Mouse (Mus musculus): ENCODE data around the gene Ift74. TPM values are rescaled to one million over a fixed set of nuclear protein-coding genes. Genes with fewer than 3 reads are reported as not detected.

Gene Ift74
- polyA plus RNA-seq, 1 experiment, result 0.33 TPM

DNA sequence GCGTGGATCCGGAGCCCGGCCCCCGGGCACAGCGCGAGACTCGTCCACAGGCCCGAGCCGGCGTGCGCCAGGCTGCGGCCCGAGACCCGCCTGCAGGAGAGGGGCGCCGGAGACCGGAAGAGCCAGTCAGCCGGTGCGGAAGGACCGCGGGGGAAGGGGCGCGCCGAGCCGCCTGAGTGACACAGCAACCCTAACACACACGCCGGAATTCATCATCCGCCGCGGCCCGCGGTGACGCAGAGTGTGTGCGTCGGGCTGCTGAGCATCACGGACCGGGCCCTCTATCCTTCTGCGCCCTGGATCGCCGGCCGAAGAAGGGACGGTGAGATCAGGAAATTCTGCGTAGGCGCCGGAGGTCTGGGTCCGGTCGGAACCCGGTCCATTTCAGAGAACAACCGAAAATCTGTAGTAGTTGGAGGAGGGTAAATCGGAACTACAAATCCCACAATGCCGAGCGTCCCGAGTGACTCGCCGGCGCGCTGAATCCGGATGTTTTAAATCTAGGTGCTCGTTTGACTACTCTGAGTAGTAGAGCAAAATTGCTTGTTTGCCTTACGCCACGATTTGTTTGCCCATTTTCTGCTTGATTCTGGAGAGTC lies 11.2 kb upstream of the Ift74 start, which contains the start of gene Plaa:
Gene Plaa (minus strand): TSS at position 214 of the 599 bp plus-strand sequence.
- H3K4me3 ChIP-seq (ENCODE audit: extremely low read depth, insufficient read depth, insufficient read length), result peak within 1 kb of the TSS; percentile 95
- peaks cover 2% of the 10 kb centered on the region; the same call in 1 of the 2 replicates for H3K4me1 ChIP-seq (ENCODE audit: control insufficient read depth, insufficient read depth, insufficient read length)
- under 1% methylated on average over 61 of the region's 61 CpGs for WGBS
- no peak for TF ChIP-seq CTCF (IDR thresholded peaks at IDR 0.05; ENCODE audit: extremely low read depth, insufficient read depth, insufficient read length, insufficient replicate concordance)
- TF ChIP-seq POLR2A (IDR thresholded peaks at IDR 0.05; ENCODE audit: low read depth, low read length), result no peak; the same call in 1 of the 2 replicates
- DNase-seq (ENCODE audit: low read depth in 1 of 2, low spot score in 2 of 2), result peak; percentile 76 to 85
- H3K27ac ChIP-seq (ENCODE audit: insufficient read depth, low read length), result peak within 1 kb of the TSS; percentile 85
- no peaks in the 10 kb centered on the region for H3K27me3 ChIP-seq (ENCODE audit: control insufficient read depth, insufficient read depth, low read length)
- no peaks in the 10 kb centered on the region for H3K36me3 ChIP-seq (ENCODE audit: control insufficient read depth, insufficient read depth, low read length)

DNA sequence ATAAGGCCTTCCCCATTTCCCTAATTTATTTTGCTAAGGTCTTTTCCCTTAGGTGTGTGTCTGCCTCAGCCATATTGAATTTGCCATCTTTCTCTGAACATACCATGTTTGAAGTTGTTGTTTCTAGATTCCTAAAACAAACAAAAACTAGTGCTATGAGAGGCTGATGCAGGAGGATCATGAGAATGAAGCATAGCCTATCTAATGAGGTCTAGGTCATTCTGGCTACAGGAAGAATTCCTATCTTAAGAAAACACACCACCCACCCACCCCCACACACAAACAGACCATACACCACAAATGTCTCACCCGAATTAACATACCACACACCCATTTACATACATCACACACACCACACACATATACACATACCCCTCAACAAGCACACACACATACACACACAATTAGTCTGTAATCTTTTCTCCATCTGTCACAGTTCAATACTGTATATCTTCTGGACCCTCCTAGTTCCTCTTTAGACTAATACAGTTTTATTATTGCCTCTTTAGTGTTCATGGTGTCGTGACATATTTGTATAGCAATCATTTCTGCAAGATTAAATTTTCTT lies 9.8 kb upstream of the Ift74 start:
- no peak overlapping the region for H3K27ac ChIP-seq (ENCODE audit: insufficient read depth, low read length)

DNA sequence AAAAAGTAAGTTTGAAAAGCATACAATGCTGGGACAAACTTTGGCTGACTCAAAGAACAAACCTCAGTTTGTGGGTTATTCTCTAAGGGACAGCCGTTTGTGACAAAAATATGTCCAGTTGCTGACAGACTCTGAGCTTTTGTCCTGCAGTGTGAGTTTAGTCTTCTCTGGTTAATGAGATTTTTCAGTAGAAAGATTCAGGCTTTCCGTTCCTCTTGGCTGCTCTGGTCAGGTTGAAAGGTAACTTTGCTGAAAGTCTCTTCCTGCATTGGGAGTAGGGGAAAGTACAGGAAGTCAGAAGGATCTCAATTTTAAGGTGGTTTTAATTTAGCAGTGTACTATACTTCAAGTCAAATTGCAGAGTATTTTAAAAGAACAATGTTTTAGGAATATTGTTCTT lies 8.7 kb upstream of the Ift74 start:
- 87% methylated on average over 2 of the region's 2 CpGs for WGBS
- DNase-seq (ENCODE audit: low read depth in 1 of 2, low spot score in 2 of 2), result no peak
- Histone ChIP-seq H3K27ac (ENCODE audit: insufficient read depth, low read length) (no peak overlapping the region), H3K4me1 (ENCODE audit: control insufficient read depth, insufficient read depth, insufficient read length) (peaks cover 2% of the 10 kb centered on the region; the same call in 1 of the 2 replicates), H3K27me3 (ENCODE audit: control insufficient read depth, insufficient read depth, low read length) (no peaks in the 10 kb centered on the region), H3K4me3 (ENCODE audit: extremely low read depth, insufficient read depth, insufficient read length) (no peak overlapping the region), H3K36me3 (ENCODE audit: control insufficient read depth, insufficient read depth, low read length) (no peaks in the 10 kb centered on the region)
- TF ChIP-seq CTCF (IDR thresholded peaks at IDR 0.05; ENCODE audit: extremely low read depth, insufficient read depth, insufficient read length, insufficient replicate concordance), result no peak
- TF ChIP-seq POLR2A (IDR thresholded peaks at IDR 0.05; ENCODE audit: low read depth, low read length), result no peak

More for the DNA sequence above, 9.8 kb upstream of the Ift74 start:
- no peak for TF ChIP-seq CTCF (IDR thresholded peaks at IDR 0.05; ENCODE audit: extremely low read depth, insufficient read depth, insufficient read length, insufficient replicate concordance)
- no peak for TF ChIP-seq POLR2A (IDR thresholded peaks at IDR 0.05; ENCODE audit: low read depth, low read length)
- DNase-seq (ENCODE audit: low read depth in 1 of 2, low spot score in 2 of 2), result no peak
- H3K4me1 ChIP-seq (ENCODE audit: control insufficient read depth, insufficient read depth, insufficient read length), result peaks cover 2% of the 10 kb centered on the region; the same call in 1 of the 2 replicates
- H3K4me3 ChIP-seq (ENCODE audit: extremely low read depth, insufficient read depth, insufficient read length), result no peak overlapping the region
- H3K36me3 ChIP-seq (ENCODE audit: control insufficient read depth, insufficient read depth, low read length), result no peaks in the 10 kb centered on the region
- WGBS, result 92% methylated on average over 2 of the region's 2 CpGs
- no peaks in the 10 kb centered on the region for H3K27me3 ChIP-seq (ENCODE audit: control insufficient read depth, insufficient read depth, low read length)

DNA sequence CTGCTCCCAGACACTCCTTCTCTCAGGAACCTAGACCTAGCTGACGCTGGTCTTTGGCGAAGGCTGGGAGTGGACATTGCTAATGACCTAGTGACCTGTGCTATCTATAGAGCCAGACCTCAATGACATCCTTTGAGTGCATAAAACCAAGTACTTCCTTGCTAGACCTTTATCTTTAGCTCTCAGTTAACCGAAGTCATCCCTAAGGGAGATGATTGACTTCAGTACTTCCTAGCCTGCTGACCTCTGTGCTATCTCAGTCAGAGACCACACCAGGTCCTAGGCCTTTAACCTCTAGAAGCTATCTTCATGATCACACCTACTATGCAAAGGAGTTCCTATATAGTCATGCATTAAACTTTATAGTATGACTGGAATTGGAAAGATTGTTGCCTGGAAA lies 4.0 kb upstream of the Ift74 start:
- no peak overlapping the region for H3K27ac ChIP-seq (ENCODE audit: insufficient read depth, low read length)
- H3K36me3 ChIP-seq (ENCODE audit: control insufficient read depth, insufficient read depth, low read length), result no peaks in the 10 kb centered on the region
- whole genome bisulfite sequencing, result 72% methylated on average over 3 of the region's 3 CpGs
- no peak for TF ChIP-seq POLR2A (IDR thresholded peaks at IDR 0.05; ENCODE audit: low read depth, low read length)
- H3K27me3 ChIP-seq (ENCODE audit: control insufficient read depth, insufficient read depth, low read length), result no peaks in the 10 kb centered on the region
- no peak overlapping the region for H3K4me3 ChIP-seq (ENCODE audit: extremely low read depth, insufficient read depth, insufficient read length)
- no peaks in the 10 kb centered on the region for H3K4me1 ChIP-seq (ENCODE audit: control insufficient read depth, insufficient read depth, insufficient read length)
- DNase-seq (ENCODE audit: low read depth in 1 of 2, low spot score in 2 of 2), result no peak

DNA sequence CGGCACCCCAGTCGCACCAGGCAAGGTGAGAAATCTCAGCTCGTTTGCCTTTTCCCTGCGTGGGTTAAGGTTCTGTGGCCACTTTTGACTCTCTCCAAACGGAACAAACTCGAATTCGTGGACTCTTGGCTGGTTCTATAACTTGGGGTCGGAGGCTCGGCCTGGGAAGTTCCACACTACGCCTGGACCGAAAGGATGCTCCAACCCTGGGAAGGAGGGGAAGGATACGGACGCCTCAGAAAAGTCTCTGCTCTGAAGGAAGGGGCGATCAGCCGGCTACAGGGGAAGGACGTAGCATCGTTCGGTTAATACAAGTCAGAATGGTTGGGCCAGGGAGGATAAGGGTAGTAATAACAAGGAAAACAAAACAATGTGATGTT lies 326 bp downstream of the Ift74 start:
- 2% methylated on average over 18 of the region's 18 CpGs for WGBS
- Histone ChIP-seq H3K4me1 (ENCODE audit: control insufficient read depth, insufficient read depth, insufficient read length) (no peaks in the 10 kb centered on the region), H3K27ac (ENCODE audit: insufficient read depth, low read length) (no peak overlapping the region), H3K36me3 (ENCODE audit: control insufficient read depth, insufficient read depth, low read length) (no peaks in the 10 kb centered on the region), H3K4me3 (ENCODE audit: extremely low read depth, insufficient read depth, insufficient read length) (peak overlapping the region; percentile 58), H3K27me3 (ENCODE audit: control insufficient read depth, insufficient read depth, low read length) (no peaks in the 10 kb centered on the region)
- peak in 1 of 2 experiments; percentile 4 for DNase-seq (ENCODE audit: low read depth in 1 of 2, low spot score in 2 of 2)
- TF ChIP-seq POLR2A (IDR thresholded peaks at IDR 0.05; ENCODE audit: low read depth, low read length) (no peak), CTCF (IDR thresholded peaks at IDR 0.05; ENCODE audit: extremely low read depth, insufficient read depth, insufficient read length, insufficient replicate concordance) (no peak)

DNA sequence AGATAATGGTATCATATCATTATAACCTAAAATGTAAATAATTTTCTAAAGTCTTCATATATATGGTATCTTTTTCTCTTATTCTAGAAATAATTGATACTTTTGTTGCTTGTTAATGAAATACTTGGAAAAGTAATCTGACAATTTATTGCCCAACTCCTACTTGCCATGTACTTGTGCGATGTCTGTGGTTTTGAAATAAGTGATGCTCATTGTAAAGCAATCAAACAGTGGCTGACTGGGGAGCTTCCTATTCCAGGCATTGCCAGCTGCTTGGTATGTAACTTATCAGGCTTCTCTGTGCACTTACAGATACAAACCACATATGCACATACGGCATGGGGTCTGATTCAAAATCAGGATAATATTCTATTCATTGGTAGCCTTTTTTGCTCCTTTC lies 5.8 kb downstream of the Ift74 start:
- Histone ChIP-seq H3K4me1 (ENCODE audit: control insufficient read depth, insufficient read depth, insufficient read length) (no peaks in the 10 kb centered on the region), H3K27ac (ENCODE audit: insufficient read depth, low read length) (no peak overlapping the region), H3K27me3 (ENCODE audit: control insufficient read depth, insufficient read depth, low read length) (no peaks in the 10 kb centered on the region), H3K4me3 (ENCODE audit: extremely low read depth, insufficient read depth, insufficient read length) (no peak overlapping the region), H3K36me3 (ENCODE audit: control insufficient read depth, insufficient read depth, low read length) (no peaks in the 10 kb centered on the region)
- DNase-seq (ENCODE audit: low read depth in 1 of 2, low spot score in 2 of 2), result no peak
- 93% methylated on average over 2 of the region's 2 CpGs for WGBS
- TF ChIP-seq POLR2A (IDR thresholded peaks at IDR 0.05; ENCODE audit: low read depth, low read length) (no peak), CTCF (IDR thresholded peaks at IDR 0.05; ENCODE audit: extremely low read depth, insufficient read depth, insufficient read length, insufficient replicate concordance) (no peak)

DNA sequence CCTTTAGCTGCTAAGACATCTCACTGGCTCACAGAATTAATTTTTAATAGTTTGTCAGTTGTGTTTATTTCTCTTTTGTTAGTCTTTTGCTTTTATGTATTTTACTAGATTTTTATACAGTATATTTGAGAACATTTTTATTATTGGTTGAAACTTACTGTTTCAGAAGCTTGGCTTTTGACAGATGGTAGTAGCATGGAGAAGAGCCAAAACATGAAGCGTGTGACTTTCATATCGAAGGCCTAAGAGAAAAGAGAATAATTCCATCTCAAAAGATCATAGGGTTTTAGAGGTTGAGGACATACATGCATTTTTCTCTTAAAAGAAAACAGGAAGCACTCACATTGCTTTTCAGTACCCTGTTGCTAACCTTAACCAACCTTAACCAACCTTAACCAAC lies 28.9 kb downstream of the Ift74 start:
- H3K36me3 ChIP-seq (ENCODE audit: control insufficient read depth, insufficient read depth, low read length), result no peaks in the 10 kb centered on the region
- H3K27me3 ChIP-seq (ENCODE audit: control insufficient read depth, insufficient read depth, low read length), result no peaks in the 10 kb centered on the region
- H3K4me3 ChIP-seq (ENCODE audit: extremely low read depth, insufficient read depth, insufficient read length), result no peak overlapping the region
- TF ChIP-seq POLR2A (IDR thresholded peaks at IDR 0.05; ENCODE audit: low read depth, low read length) (no peak), CTCF (IDR thresholded peaks at IDR 0.05; ENCODE audit: extremely low read depth, insufficient read depth, insufficient read length, insufficient replicate concordance) (no peak)
- no peak for DNase-seq (ENCODE audit: low read depth in 1 of 2, low spot score in 2 of 2)
- no peaks in the 10 kb centered on the region for H3K4me1 ChIP-seq (ENCODE audit: control insufficient read depth, insufficient read depth, insufficient read length)
- no peak overlapping the region for H3K27ac ChIP-seq (ENCODE audit: insufficient read depth, low read length)
- WGBS, result 93% methylated on average over 2 of the region's 2 CpGs
